Mouse (Mus musculus): ENCODE data around the gene Kidins220.

DNA sequence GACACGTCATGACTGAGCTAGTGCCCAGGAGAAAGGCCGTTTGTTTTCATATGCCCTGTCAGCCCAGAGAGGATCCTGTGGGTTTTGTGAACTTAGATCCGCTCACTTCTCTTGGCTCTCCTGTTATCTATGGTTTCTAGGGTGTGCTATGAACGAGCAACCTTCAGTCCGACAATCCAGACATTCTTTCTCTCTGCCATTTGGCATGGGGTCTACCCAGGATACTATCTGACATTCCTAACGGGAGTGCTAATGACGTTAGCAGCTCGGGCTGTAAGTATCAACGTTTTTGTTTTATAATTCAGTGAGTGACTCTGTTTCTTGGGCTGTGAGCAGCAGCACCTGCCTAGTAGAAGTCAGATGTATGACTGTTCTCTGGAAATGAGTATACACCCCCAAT lies 19.6 kb upstream of the Kidins220 start:
- TF ChIP-seq POLR2A (IDR thresholded peaks at IDR 0.05; ENCODE audit: insufficient read depth, low read depth, low read length) (no peak), CTCF (IDR thresholded peaks at IDR 0.05; ENCODE audit: insufficient read depth, low read depth, low read length) (no peak)
